Mouse (Mus musculus) ES-Bruce4 (cell line): Measurements from ENCODE around the gene Sema5b.

Experiments
- CTCF ChIP-seq: IDR thresholded peaks from one replicate; pipeline ENCODE4 v1.8.1; 2011; ENCODE audit warnings: low read depth, low read length
- EP300 ChIP-seq: IDR thresholded peaks from 2 replicates; pipeline ENCODE4 v1.6.1; 2011; ENCODE audit warnings: low read depth, low read length; ENCODE audit not compliant: insufficient read depth
- POLR2A ChIP-seq: IDR thresholded peaks from one replicate; pipeline ENCODE4 v1.8.1; 2011; ENCODE audit warnings: low read length; ENCODE audit not compliant: insufficient read depth

DNA sequence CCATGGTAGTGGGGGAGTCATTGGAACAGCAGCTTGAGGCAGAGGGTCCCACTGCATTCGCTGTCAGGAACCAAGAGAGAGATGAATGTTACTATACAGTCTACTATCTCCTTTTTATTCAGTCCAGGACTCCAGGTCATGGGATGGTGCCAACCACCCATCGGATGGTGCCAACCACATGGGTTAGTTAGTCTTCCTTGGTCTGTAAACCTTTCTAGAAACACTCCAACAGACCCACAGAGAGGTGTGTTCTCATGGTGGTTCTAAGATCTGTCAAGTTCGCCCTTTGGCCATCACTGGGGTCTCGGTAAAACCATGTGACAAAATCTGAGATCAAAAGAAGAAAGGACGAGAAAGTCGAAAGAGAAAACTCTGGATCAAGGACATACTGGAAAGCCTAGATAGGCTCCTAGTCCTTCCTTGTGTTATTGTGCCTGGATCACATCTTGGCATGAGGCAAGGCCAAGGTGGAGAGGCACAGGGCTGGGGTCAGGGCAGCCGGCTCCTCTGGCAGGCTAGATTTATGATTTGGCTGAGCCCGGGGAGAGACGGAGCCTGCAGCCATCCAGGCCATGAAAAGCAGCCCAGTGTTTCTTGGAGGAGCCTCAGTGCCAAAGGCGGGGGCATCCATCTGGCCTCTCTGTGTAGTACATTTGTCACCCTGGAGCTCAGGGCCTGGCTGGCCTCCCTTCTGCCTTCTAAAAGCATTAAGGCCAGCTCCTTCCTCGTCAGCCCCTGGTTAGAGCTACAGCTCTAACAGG is 36.4 kb downstream of the Sema5b start:
- no peak for TF ChIP-seq CTCF
- no peak for TF ChIP-seq EP300
- no peak for TF ChIP-seq POLR2A
